Mouse (Mus musculus) heart, adult 11 months (tissue): ENCODE measurements around the gene Ep400.

ENCODE experiments used
- DNase-seq: peaks from one replicate; pipeline ENCODE4 v3.0.0; 2022

Gene Ep400

DNA sequence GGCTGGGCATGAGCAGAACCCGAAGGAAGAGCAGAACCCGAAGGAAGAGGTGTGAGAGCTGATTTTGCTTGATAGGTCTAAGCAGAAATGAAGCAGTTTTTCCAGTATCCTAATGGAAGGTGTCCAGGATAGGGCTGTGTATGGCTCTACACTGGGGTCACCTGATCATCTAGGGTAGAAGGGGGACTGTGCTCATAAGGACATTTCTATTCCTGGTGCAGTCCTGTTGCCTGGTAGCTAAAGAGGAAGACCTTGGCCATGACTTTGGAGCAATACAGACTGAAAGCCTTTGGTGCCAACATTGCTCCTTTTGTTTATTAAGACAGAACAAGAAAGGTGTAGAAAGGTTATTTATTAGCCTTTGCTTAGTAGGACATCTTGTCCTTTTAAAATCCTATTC lies 106.5 kb downstream of the Ep400 start:
- DNase-seq = peak; percentile 92

DNA sequence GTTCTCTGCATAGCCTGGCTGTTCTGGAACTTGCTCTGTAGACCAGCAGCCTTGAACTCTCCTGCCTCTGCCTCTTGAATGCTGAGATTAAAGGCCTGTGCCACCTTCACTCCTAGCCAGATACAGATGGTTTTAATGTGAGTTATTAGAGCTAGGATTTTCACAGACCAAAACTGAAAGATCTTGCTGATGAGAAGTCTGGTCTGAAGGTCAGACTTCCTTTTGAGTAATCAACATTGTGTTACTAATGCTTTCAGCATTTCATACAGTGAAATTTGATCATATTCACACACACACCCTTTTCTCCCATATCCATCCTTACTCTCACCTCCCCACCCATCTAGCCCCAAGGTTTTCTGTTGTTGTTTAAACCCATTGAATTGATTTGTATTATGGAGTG lies 110.8 kb downstream of the Ep400 start:
- no peak for DNase-seq

DNA sequence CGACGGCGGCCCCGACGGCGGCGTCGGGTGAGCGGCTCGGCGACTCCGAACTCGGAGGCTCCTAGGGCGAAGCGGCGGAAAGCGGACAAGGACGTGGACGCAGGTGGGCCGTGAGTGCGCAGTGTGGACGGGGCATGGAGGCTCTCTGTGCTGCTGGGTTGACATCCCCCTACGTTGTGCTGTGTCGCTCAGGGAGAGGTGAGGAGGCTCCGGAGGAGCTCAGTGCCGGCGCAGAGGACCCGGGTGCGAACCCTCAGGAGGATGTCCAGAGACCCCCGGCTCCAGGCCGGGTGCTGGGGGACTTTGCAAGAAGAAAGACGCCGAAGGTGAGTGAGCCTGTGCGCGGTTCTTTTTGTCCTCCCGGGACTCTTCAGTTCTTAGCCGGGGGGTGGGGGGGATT lies 116.8 kb downstream of the Ep400 start:
- no peak for DNase-seq

DNA sequence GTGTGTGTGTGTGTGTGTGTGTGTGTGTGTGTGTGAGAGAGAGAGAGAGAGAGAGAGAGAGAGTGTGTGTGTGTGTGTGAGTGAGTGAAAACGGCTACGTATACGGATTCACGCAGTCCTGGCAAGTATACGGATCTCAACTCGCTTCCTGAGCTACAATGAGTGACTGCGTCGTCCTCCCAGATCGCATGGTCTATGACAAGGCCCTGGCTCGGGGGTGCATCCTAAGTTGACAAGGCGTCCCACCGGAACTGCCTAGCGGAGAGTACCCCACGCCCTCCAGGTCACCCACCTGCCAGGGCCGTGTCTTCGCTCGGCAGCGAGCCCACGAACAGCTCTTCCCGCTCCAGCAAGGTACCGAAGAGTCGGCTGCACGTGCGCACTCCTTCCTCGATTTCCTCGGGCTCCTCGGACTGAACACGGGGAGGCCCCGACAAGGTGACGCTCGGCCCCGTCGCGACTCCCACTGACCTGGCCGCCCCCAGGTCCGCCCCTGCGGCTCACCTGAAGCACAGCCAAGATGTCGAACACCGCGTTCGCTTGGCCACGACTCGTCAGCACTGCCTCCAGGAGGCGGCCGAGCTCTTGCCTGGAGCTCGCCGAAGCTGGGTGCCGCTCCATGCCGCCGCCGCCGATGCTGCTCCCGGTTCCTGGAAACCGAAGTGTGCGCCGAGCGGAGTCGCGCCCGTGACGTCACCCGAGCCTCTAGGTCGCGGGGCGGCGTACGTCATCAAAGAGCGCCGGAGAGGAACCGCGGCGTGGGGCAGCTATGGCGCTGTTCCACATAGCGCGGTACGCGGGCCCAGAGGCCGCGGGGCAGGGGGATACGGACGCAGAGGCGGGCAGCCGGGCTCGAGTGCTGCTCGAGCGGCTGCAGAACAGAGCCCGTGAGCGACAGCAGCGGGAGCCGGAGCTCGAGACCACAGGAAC lies 117.5 kb downstream of the Ep400 start, which contains the start of the genes Noc4l and Ddx51:
Gene Noc4l (minus strand): TSS at position 699 of the 930 bp plus-strand sequence.
Gene Ddx51 (plus strand): TSS at position 733 of the 930 bp plus-strand sequence.
- DNase-seq = peak; percentile 99

DNA sequence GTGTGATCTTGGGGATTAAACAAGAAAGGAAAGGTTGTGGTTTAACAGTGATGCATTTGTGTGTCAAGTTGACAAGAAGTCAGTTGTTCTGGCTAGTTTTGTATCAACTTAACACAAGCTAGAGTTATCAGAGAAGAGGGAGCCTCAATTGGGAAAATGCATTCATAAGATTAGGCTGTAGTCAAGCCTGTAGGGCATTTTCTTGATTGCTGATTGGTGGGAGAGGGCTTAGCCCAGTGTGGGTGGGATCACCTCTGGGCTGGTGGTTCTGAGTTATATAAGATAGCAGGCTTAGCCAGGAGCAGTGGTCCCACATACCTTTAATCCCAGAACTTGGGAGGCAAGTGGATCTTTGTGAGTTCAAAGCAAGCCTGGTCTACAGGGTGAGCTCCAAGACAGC lies 124.1 kb downstream of the Ep400 start:
- no peak for DNase-seq

DNA sequence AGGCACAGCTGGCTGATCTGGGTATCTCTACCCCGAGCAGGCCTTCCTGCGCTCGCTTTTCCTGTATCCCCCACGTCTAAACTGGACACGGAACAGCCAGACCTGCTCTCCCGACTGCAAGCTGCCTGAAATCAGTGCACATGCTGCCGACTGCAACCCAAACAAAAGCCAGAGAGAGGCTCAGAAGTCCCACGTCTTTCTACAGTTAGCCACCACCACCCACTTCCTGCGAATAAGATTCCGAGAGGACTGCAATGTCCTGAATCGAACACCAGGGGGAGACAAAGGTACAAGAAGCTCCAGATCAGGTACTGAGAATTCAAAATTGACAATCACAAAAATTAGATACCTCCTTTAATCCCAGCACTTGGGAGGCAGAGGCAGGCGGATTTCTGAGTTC lies 131.1 kb downstream of the Ep400 start:
- DNase-seq = peak; percentile 95

DNA sequence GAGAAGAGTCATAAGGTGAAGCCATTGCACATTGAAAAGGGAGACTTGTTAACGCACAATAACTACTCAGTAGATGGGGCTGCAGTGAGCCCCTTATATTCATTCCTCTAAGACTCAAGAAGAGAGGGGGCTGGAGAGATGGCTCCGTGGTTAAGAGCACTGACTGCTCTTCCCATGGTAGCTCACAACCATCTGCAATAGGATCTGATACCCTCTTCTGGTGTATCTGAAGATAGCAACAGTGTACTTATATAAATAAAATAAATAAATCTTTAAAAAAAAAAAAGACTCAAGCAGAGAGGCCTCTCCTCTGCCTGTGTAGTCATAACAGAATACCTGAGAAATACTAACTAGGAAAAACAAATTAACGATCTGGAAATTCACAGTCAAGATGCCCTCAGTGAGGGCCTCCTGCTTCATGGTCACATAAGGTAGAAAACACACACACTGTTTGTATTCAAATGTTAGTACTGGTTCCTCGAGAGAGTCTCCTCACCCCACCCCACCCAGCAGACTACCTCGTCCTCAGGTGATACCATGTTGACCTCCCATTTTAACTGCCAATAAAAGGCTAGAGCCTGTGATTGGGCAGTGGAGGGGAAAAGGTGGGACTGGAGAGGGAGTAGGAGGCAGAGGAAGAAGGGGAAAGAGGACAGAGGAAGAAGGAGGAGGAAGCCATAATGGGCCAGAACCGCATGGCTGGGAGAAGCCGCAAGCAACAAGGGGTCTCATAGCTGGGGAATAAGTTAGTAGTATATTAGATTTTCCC lies 132.0 kb downstream of the Ep400 start:
- no peak for DNase-seq

DNA sequence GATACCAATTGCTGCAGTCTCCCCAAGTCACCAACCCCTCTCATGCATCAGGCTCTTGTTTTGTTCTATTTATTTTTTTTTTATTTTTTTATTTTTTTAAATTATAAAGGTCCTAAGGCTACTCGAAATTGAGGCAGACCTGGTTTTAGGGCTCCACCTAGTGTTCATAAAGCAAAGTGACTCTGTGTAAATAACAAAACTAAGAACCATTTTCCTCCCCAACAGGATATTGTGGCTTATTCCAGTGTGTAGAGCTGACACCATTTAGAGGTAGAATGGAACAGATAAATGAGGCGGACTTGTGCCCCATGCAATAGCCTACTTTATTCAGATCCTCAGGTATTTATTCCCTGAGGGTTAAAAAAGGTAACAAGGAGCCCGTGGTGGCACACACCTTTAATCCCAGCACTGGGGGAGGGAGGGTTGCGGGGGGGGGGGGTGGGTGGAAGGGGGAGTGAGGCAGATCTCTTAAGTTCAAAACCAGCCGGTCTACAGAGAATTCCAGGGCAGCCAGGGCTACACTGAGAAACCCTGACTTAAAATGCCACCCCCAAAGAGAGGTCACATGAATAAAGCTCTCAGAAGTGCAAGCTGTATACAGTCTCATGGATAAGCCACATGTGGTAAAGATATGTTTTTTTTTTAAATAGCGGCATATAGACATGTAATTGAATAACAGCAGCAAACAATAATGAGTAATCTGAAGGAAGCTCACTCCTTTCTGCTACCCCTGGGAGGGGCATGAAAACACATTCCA lies 134.4 kb downstream of the Ep400 start:
- no peak for DNase-seq

DNA sequence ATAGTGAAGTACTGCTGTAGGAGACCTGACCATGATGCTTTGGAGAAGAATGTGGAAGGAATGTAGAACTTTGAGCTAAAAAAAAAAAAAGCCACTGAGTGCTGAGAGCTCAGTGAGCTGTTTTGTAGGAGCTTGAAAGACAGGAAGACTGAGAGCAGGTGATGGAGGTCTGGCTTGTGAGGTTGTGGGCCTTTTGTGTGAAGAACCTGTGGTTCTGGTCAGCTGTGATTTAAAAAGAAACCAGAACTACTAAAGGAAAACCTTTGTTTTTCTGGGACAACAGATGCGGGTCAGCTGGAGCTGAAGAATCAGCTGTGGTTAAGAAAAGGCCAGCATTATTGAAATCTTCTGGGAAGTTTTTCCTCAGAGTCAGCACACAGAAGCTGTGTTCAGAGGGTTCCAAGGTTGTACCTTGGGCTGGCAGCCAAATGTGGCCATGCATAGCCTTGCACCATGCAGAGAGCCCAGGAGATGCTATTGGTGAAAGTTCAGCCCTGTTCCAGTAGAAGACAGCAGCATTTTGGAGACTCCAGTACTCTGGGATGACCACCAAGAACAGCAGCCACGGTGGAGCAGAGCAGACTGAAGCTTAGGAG lies 140.9 kb downstream of the Ep400 start:
- no peak for DNase-seq

DNA sequence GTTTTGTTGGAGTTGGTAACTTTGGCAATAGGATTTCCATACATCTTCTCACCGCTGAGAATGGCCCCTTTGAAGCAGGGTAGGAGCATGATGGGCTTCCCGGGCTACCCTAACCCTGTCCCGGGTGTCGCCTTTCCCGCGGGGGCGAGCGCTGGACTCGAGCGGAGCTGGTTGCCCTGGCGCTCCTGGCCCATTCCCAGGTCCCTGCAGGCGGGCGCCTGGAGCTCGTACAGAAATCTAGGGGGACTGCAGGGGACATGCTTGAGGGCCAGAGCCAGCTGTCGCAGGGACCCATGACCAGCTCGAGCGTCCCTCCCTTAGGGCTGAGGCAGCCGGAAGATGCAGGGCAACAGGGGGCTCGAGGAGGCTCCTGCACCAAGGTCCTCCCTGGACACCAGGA lies 142.4 kb downstream of the Ep400 start:
- no peak for DNase-seq

DNA sequence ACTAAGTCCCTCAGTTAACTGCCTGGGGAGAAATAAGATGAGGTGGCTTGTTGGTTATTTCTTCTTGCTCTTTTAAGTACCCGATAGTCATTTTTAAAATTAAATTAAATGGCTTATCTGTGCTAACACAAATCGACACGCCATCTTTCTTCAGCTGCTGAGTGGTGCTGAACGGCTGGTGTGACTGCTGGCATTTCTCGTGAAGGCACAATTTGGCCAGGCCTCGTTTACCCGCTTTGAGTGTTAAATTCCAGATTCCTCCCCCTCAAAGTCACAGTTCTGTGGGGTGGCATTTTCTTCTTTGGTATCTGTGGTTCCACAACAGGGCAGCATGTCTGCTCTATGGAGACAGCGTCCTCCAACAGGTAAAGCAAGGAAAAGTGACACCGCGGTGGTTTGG lies 143.2 kb downstream of the Ep400 start:
- no peak for DNase-seq

DNA sequence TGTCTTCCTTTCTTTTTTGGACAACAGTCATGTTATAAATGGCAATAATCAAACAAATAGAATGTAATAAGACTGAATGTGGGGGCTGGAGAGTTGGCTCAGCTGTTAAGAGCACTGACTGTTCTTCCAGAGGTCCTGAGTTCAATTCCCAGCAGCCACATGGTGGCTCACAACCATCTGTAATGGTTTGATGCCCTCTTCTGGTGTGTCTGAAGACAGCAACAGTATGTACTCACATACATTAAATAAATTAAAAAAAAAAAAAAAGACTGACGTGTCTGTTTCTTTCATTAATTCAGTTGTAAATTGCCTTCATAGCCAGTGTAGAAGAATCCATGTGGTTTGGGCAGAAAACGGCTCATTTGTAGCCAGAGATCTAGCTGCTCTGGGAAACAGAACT lies 146.2 kb downstream of the Ep400 start:
- DNase-seq = no peak

DNA sequence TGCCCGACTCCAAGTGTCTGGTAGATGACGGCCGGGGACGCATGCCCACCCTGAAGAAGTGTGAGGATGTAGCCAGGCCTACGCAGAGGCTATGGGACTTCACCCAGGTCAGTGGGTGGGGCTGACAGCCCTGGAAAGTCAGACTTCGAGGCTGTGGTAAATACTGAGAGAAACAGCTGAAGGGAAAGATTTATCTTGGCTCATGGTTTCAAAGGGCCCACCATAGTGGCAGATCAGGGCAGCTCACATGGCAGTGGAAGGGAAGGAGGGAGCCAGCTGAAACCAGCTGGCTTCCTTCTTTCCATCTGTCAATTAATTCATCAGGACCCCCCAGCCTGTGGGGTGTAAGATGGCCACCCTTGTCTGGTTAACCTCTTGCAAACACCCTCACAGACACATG lies 151.3 kb downstream of the Ep400 start:
- no peak for DNase-seq
